Mouse (Mus musculus) CH12.LX (cell line): Measurements from ENCODE around the gene Nr2f2. TPM values are rescaled to one million over a fixed set of nuclear protein-coding genes. Genes with fewer than 3 reads are reported as not detected.

Source experiments
- DNase-seq: peaks from one replicate; pipeline ENCODE4 v3.0.0-alpha.2; 2013; ENCODE audit errors: extremely low read depth
- H3K27ac ChIP-seq: 2 replicates; pipeline ENCODE4 v1.5.1; 2012; ENCODE audit warnings: low read depth, mild to moderate bottlenecking, control low read depth, moderate library complexity; ENCODE audit not compliant: insufficient read depth
- H3K27me3 ChIP-seq: replicated peaks from 2 replicates; pipeline ENCODE3; 2012; ENCODE audit warnings: inconsistent platforms
- H3K36me3 ChIP-seq, 2 experiments: replicated peaks in 1 of 2; 2 replicates each; pipeline versions ENCODE3 to v1.6.1; 2012; ENCODE audit warnings: inconsistent platforms in 1 of 2, low read length in 1 of 2, mild to moderate bottlenecking in 1 of 2, mixed read lengths in 1 of 2, moderate library complexity in 1 of 2; ENCODE audit not compliant: control insufficient read depth in 1 of 2, insufficient read depth in 1 of 2
- H3K4me1 ChIP-seq, 2 experiments: 2 replicates each; pipeline ENCODE4 v1.6.1; 2012; ENCODE audit warnings: inconsistent platforms in 1 of 2, moderate library complexity in 1 of 2; ENCODE audit not compliant: insufficient read depth in 2 of 2, control insufficient read depth in 1 of 2
- H3K4me2 ChIP-seq: 2 replicates; pipeline ENCODE4 v1.6.1; 2012; ENCODE audit warnings: low read depth, mild to moderate bottlenecking, control low read depth; ENCODE audit not compliant: poor library complexity, insufficient read depth, severe bottlenecking
- H3K4me3 ChIP-seq, 3 experiments: fragments of 150-350 bp in 1 of 3; sonication (generic) in 1 of 3; replicated peaks in 1 of 3; 2 replicates each; pipeline versions ENCODE3 to v1.5.1; 2011 to 2012; ENCODE audit warnings: low read depth in 2 of 3, low read length in 2 of 3, mild to moderate bottlenecking in 2 of 3, moderate library complexity in 2 of 3, control low read depth in 1 of 3, improper control_type of control experiment in 1 of 3, inconsistent platforms in 1 of 3, mixed read lengths in 1 of 3; ENCODE audit not compliant: poor library complexity in 1 of 3
- H3K79me2 ChIP-seq: replicated peaks from 2 replicates; pipeline ENCODE4 v1.6.1; 2012; ENCODE audit warnings: mild to moderate bottlenecking, moderate library complexity; ENCODE audit not compliant: control insufficient read depth, poor library complexity, insufficient read depth, severe bottlenecking; ENCODE audit errors: extremely low read depth
- H3K9ac ChIP-seq: 2 replicates; pipeline ENCODE4 v1.6.1; 2012; ENCODE audit warnings: low read depth, mild to moderate bottlenecking, control low read depth, moderate library complexity; ENCODE audit not compliant: insufficient read depth
- H3K9me3 ChIP-seq: replicated peaks from 2 replicates; pipeline ENCODE3; 2012; ENCODE audit warnings: low read length, inconsistent platforms, mixed read lengths
- CHD1 ChIP-seq: IDR thresholded peaks from 2 replicates; pipeline ENCODE4 v1.6.1; 2012; ENCODE audit warnings: low read depth, low read length, improper control_type of control experiment, inconsistent platforms
- CHD2 ChIP-seq: IDR thresholded peaks from 2 replicates; pipeline ENCODE4 v1.6.1; 2011; ENCODE audit warnings: low read length, improper control_type of control experiment
- ELF1 ChIP-seq: IDR thresholded peaks from 2 replicates; pipeline ENCODE4 v1.6.1; 2014; ENCODE audit warnings: low read depth, mild to moderate bottlenecking, inconsistent platforms, low read length, improper control_type of control experiment
- ETS1 ChIP-seq: conservative IDR thresholded peaks from 2 replicates; pipeline ENCODE4 v1.6.1; 2012; ENCODE audit warnings: low read depth, mild to moderate bottlenecking, inconsistent platforms, low read length, improper control_type of control experiment, moderate library complexity
- HCFC1 ChIP-seq: IDR thresholded peaks from 2 replicates; pipeline ENCODE4 v1.6.1; 2012; ENCODE audit warnings: low read depth, mild to moderate bottlenecking, inconsistent platforms, low read length, improper control_type of control experiment
- MAFK ChIP-seq: IDR thresholded peaks from 2 replicates; pipeline ENCODE4 v1.6.1; 2011; ENCODE audit warnings: low read length, improper control_type of control experiment; ENCODE audit not compliant: insufficient replicate concordance
- MXI1 ChIP-seq: IDR thresholded peaks from 2 replicates; pipeline ENCODE4 v1.6.1; 2011; ENCODE audit warnings: mild to moderate bottlenecking, low read depth, low read length, improper control_type of control experiment
- RAD21 ChIP-seq: IDR thresholded peaks from 2 replicates; pipeline ENCODE4 v1.6.1; 2011; ENCODE audit warnings: low read depth, mild to moderate bottlenecking, low read length, improper control_type of control experiment, moderate library complexity
- RCOR1 ChIP-seq: conservative IDR thresholded peaks from 2 replicates; pipeline ENCODE4 v1.6.1; 2012; ENCODE audit warnings: low read depth, mild to moderate bottlenecking, inconsistent platforms, low read length, improper control_type of control experiment
- ZNF384 ChIP-seq: IDR thresholded peaks from 2 replicates; pipeline ENCODE4 v1.6.1; 2012; ENCODE audit warnings: low read depth, low read length, improper control_type of control experiment, inconsistent platforms
- dilution Hi-C: fragments of 300-500 bp; cut with MboI; formaldehyde crosslinking; loops from 2 replicates; pipeline ENCODE4 v1.14.3; 2020; ENCODE audit warnings: low sequenced_read_pairs; ENCODE audit not compliant: extremely low pct_unique_long_range_greater_than_20kb, extremely low pct_ligation_motif_present
- in situ Hi-C: fragments of 300-500 bp; cut with MboI; formaldehyde crosslinking; loops from 3 replicates; pipeline ENCODE4 v1.14.3; 2019; ENCODE audit warnings: low sequenced_read_pairs, low pct_ligation_motif_present, low pct_unique_long_range_greater_than_20kb, mixed read lengths
- polyA plus RNA-seq: library from polyadenylated mRNA; unstranded; fragments of >175 nt; gene quantifications from 2 replicates; pipeline ENCODE4 v1.2.1, GENCODE M21; 2012; ENCODE audit warnings: low read depth; ENCODE audit not compliant: insufficient read length
- total RNA-seq, 2 experiments: library from RNA; depleted of rRNA; stranded (reverse); fragments of 300-350 nt in 1 of 2; fragments of >200 nt in 1 of 2; gene quantifications; 2 replicates each; pipeline ENCODE4 v1.2.3; 2012 to 2014

Nr2f2 gene
- total and polyA plus RNA-seq, 3 experiments, result not detected

DNA sequence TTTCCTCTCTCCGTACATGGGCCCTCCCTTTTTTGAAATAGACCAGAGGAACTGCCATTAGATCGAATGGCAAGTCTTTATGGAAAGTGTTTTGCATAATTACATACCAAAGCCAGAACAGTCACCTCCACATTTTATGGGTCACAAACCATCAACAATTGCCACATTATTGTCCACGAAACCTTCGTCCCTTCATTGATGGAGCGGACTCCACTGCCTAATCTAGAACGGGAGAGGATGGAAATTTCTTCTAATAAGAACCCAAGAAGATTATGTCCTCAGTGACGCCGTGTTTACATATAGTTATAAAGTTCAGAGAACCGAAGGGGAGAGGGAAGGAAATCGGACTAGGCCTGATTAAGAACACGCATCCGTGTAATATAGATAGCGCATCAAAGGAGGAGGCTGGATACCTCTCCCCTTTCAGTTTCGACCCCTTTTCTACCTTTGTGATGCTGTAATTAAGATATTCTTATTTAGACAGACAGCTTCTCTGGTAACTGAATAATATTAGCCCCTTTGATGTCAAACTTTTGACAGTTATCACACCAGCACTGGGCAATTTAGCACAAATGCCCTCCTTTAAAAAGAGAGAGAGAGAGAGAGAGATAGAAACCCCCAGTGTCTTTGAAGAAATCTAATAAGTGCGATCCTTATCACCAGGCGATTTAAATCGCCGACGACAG is 36.9 kb downstream of the Nr2f2 start:
- in situ Hi-C loops, result no loop called here
- Histone ChIP-seq H3K4me3 (no peak overlapping the region), H3K27ac (no peak overlapping the region), H3K79me2 (no peaks in the 10 kb centered on the region), H3K27me3 (no peaks in the 10 kb centered on the region), H3K4me2 (no peak overlapping the region), H3K9ac (no peak overlapping the region), H3K4me1 (no peaks in the 10 kb centered on the region), H3K9me3 (peaks cover 77% of the 10 kb centered on the region)
- dilution Hi-C loops, result no loop called here
- DNase-seq, result no peak
- TF ChIP-seq RCOR1, result no peak
- TF ChIP-seq HCFC1, result no peak
- TF ChIP-seq, all 38 proteins: peak for 0
- H3K36me3 ChIP-seq, result no peaks in the 10 kb centered on the region

DNA sequence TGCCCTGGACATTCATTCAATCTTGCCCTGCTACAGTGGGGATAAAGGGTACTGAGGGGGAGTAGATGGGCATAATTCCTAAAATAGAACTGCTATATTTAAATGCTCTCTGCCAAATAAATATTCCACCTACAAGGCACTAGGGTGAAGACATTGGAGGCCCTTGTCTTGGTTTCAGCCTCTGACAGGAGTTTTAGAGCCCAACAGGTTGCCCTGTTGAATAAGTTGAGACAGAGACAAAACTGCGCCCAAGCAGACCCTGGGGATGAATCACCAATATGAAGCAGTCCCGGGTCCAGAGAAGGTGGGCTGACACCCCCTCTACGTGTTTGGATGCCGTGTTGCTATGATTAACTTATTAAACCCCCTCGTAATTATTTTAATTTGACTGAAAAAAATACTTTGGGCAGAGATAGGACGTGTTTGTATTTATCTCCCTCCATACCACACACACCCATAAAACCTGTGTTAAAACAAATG is 37.5 kb downstream of the Nr2f2 start:
- Histone ChIP-seq H3K36me3 (no peaks in the 10 kb centered on the region), H3K27ac (no peak overlapping the region), H3K4me2 (no peak overlapping the region), H3K9ac (no peak overlapping the region), H3K9me3 (peaks cover 80% of the 10 kb centered on the region), H3K4me1 (no peaks in the 10 kb centered on the region), H3K27me3 (no peaks in the 10 kb centered on the region), H3K4me3 (no peak overlapping the region), H3K79me2 (no peaks in the 10 kb centered on the region)
- TF ChIP-seq HCFC1 (no peak), RAD21 (no peak), ETS1 (no peak), CHD2 (no peak), MAFK (no peak), ELF1 (no peak)
- in situ Hi-C loops (no loop called here), dilution Hi-C loops (no loop called here)
- DNase-seq, result no peak

GRCm38 (mm10) chr7:70328206-70329036 is 38.1 kb downstream of the Nr2f2 start:
- TF ChIP-seq CHD1 (no peak), ZNF384 (no peak), MXI1 (no peak), MAFK (no peak)

More at GRCm38 (mm10) chr7:70328206-70329036, 38.1 kb downstream of the Nr2f2 start:
- no peak overlapping the region for H3K27ac ChIP-seq
- H3K4me2 ChIP-seq, result no peak overlapping the region
- dilution Hi-C loops, result no loop called here
- no peaks in the 10 kb centered on the region for H3K36me3 ChIP-seq
- H3K9me3 ChIP-seq, result peaks cover 81% of the 10 kb centered on the region
- H3K4me1 ChIP-seq, result no peaks in the 10 kb centered on the region
- H3K4me3 ChIP-seq, result no peak overlapping the region
- H3K27me3 ChIP-seq, result no peaks in the 10 kb centered on the region
- H3K9ac ChIP-seq, result no peak overlapping the region
- DNase-seq, result no peak
- in situ Hi-C loops, result no loop called here
- H3K79me2 ChIP-seq, result no peaks in the 10 kb centered on the region
